Mouse (Mus musculus) thymus, postnatal 14 days (tissue): Measurements from ENCODE around the gene Gsk3a.
A peak's percentile ranks its signal among the peaks of the same experiment; 100 is the strongest.

Experiments used
- DNase-seq: peaks from one replicate; pipeline ENCODE4 v3.0.0; 2021

Gsk3a gene

GRCm38 (mm10) chr7:25219756-25220456, 17.7 kb downstream of the Gsk3a start:
- peak; percentile 98 for DNase-seq

- no peak for DNase-seq
These were observed 18.3 kb downstream of the Gsk3a start for GRCm38 (mm10) chr7:25219416-25219750.

GRCm38 (mm10) chr7:25218705-25219415, 18.8 kb downstream of the Gsk3a start:
- peak; percentile 74 for DNase-seq

DNA sequence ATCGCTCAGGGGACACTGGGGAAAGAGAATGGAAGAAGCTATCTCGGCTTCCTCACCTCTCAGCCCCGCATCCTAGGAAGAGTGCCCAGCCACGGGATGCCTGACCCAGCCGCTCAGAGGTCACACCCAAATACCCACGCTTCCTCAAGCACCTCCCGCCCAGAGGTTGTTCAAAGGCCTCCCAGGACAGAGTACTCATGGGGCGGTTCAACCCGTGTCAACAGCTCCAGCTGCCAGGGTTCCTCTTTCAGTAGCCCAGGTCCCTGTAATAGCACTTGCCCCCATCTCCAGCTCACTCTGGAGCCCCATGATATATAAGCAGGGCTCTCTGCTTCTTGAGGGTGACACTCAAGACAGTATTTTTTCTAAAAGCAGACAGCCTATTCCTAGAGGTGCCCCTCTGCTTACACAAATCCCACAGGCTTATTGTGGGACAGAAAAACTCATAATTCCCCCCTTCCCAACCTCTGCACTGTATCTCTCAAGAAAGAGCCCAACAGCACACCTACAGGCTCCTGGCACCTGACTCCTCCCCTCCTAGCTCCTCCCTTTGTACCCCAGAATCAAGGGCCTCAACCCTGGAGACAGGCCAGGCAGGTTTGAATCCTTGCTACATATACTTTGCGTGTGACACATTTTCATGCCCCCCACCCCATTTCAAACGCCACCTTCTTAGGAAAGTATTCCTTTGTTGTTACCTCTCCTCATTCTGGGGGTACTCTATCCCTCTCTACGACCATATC, 19.8 kb downstream of the Gsk3a start:
- no peak for DNase-seq

GRCm38 (mm10) chr7:25214172-25214571, 23.5 kb downstream of the Gsk3a start:
- no peak for DNase-seq

GRCm38 (mm10) chr7:25213099-25213498, 24.6 kb downstream of the Gsk3a start:
- DNase-seq, result no peak

- DNase-seq, result no peak
These were observed 27.2 kb downstream of the Gsk3a start for GRCm38 (mm10) chr7:25210482-25210881.

GRCm38 (mm10) chr7:25209161-25209622, 28.5 kb downstream of the Gsk3a start:
- DNase-seq, result no peak

DNA sequence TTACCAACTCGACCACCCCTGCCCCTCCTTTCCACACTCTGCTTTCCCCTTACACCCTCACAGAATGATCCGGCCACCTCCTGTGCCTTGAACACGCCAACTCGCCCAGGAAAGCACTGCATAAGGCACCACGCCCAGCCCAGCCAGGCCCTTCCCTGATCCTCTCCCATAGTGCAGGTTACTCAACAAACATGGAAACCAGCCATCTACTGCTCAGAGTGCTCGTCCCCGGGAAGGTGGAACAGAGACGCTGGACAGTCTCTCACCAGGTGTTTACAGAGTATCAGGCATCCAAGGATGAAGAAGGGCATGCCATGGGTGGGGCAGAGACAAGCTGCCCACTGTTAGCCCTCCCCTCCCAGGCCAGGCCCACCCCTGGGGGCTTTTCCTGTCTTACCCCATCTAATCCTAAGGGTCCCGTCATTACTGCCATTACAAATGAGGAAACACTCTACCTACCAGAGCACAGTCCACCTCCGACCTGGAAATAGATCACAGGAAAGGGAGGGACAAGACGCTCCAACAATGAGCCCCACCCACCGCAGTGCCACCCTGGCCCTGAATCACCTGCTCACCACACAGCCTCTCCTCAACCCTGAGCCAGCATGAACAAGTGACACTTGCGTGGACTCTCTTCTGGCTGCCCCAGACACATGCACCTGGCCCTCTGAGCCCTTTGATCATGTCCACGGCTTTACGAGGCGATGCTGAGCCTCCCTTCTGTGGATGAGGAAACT, 31.4 kb downstream of the Gsk3a start:
- DNase-seq, result no peak

- DNase-seq, result peak; percentile 87
These were observed 32.1 kb downstream of the Gsk3a start for GRCm38 (mm10) chr7:25205355-25206093.

DNA sequence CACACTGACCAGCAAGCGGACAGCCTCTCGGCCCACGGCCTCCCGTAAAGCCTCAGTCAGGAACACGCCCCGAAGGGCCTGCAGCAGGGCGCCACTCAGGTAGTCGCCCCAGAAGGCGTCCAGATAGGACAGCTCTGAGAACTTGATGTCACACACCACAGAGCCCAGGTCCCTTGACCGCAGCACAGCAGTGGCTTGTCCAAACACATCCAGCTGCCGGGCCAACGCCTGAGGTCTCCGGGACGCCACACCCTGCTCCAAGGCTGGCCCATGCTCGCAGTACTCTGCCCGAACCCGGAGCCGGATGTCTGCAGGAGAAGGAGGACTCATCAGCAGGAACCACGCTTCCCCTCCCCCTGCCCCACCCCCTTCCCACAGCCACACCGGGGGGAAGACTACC, 34.0 kb downstream of the Gsk3a start:
- DNase-seq, result no peak

DNA sequence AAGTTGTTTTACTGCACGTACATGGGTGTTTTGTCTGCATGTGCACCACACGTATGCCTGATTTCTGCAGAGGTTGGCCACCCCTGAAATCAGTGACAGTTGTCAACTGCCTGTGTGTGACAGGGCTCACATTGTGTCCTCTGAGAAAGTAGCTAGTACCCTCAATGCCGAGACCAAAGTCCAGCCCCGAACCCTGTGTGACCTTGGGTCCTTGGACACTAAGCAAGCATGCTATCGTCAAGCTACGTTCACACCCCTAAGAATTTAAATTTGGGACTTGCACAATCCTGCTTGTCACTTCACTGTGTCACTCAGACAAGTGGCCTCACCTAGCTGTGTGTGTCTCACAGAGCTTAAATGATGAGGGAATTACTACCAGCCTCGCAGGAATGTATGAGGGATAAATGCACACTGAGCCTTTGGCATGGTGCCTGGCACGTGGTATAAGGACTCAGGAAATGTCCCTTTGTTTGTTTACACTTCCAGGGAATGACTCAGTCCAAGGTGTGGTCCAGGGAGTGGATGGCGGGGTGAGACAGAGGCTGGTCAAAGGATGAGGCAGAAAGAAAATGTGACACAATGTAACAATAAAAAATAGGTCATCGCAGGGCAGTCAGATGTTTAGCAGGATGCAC, 40.1 kb downstream of the Gsk3a start:
- no peak for DNase-seq

DNA sequence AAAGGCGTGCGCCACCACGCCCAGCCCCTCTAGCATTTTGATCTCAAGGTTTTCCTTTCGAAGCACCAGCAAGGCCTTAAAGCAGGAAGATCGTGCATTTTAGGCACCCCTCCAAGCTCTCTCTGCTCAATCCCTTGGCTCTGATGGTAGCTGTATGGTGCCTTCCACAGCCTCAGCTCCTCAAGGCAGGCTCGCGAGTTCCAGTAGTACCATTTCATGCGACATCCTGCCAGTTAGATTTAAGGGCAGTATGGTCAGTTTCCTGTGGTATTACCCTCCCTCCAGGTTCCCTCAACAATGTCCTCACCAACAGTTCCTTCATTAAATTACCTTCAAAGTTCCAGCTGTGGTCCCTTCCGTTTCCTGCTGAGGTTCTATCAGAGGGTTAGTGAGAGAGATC, 41.5 kb downstream of the Gsk3a start:
- DNase-seq, result no peak

DNA sequence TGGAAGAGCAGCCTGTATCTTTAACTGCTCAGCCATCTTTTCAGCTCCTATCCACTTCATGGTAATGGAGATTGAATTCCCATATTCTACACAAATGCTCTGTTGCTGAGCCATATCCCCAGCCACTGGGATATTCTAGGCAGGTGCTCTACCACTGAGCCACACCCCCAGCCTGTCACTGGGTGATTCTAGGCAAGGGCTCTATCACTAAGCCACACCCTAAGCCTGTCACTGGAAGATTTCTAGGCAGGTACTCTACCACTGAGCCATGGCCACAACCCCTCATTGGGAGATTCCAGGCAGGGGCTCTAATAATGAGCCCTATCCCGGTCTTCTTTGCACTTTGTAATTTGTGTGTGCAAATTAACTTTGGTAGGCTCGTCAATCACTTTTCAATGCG, 42.5 kb downstream of the Gsk3a start:
- no peak for DNase-seq

DNA sequence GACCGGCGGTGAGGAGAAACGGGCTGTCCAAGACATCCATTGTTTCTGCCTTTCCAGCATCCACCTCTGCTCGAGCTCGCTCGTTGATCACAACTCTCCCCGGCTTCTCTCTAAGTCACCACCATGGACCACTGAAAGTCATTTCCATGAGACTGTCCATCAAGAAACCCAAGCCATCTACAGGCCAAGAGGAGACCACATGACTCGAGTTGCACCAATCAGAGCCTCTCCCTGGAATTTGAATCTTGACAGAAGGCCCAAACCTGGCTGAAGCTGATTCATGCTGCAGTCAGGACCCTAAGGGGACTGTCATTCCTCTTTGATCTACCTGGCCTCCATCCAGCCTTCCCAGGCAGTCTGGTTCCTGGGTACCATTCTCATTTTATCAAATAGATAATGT, 45.5 kb downstream of the Gsk3a start:
- DNase-seq, result no peak

GRCm38 (mm10) chr7:25190806-25191205, 46.8 kb downstream of the Gsk3a start:
- no peak for DNase-seq

DNA sequence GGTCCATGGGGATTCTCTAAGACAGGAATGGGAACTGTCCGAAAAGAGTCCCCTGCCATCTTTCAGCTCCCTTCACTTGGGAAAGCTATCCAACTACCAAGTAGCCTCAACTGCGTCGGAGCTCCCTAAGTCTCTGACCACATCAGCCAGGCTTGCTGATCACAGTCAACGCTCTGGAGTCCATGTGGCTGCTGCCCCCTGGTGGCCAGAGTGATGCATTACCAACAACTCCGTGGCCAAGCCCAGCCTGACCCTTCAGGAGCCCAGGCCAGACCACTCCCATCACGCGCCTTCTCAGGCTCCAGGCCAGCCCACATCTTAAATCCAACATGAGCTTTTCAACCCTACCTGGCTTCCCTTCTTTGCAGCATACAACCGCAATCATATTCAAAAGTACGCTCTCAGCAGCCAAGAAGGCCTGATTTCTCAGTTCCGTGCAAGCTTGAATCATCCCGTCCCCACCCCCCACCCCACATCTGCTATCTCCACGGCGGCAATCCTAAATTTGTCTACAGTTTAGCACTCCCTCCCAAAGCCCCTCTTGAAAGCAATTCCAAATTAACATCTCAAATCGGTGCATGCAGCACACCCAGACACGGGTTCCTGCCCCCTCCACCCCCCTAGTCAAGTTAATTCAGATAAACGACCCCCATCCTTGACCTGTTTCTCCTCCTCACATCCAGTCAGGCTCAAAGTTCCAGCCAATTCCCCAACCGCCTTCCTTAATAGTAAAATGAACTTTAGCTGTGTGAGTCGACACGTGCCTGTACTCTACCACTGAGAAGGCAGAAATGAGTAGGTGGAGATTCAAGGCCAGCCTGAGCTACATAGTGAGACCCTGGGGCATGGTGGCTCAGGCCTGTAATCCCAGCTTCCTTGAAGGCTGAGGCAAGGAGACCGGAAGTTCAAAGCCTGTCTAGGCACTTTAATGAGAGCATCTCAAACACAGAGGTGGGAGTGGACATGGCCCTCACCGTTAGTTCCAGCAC, 49.7 kb downstream of the Gsk3a start:
- DNase-seq, result peak; percentile 81

DNA sequence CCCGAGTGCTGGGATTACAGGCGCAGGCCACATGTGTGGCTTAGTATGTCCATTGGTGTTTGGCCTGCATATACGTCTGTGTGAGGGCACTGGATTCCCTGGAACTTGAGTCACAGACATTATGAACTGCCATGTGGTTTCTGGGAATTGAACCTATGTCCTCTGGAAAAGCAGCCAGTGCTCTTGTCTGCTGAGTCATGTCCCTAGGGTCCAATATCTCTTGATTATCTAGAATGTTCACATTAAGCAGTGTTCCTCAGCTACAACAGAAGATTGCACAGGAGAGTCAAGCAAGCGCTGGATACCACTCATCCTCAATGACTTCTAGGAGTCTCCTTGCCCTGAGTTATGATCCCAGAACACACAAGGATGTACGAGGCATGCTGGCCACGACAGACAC, 53.6 kb downstream of the Gsk3a start:
- DNase-seq, result no peak

DNA sequence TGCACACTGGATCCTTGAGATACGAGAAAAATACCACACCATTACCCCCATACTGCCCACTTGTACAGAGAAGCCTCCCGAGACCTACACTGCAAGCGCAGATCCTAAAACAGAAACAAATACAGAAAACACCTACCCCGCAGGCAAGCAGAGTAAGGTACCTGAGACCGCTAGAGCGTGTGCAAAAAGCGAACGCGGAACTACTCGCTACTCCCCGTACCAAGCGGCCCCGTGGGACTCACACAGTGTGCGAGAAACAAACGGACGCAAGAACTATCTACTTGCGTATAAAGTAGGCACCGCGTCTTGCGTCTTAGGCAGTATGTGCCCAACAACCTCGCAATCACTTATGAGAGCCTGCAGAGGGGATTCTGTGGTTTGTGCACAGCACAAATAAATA, 55.8 kb downstream of the Gsk3a start:
- DNase-seq, result peak; percentile 14

GRCm38 (mm10) chr7:25181331-25181790, 56.3 kb downstream of the Gsk3a start:
- DNase-seq, result peak; percentile 61

- DNase-seq, result no peak
These were observed 57.1 kb downstream of the Gsk3a start for GRCm38 (mm10) chr7:25180512-25180911.
